Mouse (Mus musculus) forebrain, embryonic 10.5 days (tissue): ENCODE measurements around the gene Calca. TPM values are rescaled to one million over a fixed set of nuclear protein-coding genes. Genes with fewer than 3 reads are reported as not detected.

ENCODE experiments used
- polyA plus RNA-seq: library from polyadenylated mRNA; unstranded; fragments of >200 nt; fragmentation: Nextera tagmentation; extraction: Ambion mirVana; gene quantifications from 2 replicates; pipeline ENCODE4 v1.2.1, GENCODE M21; 2016

Calca gene
- polyA plus RNA-seq, 1 experiment from 2014 or later, result 4.0 TPM

Other genes with a start within 250 kb of the Calca start
- 7.7 and 9.2 TPM in 2 replicates for gene Pde3b, start 221.1 kb downstream of the Calca start, polyA plus RNA-seq
- gene Cyp2r1, start 73.4 kb downstream of the Calca start, polyA plus RNA-seq, result 1.1 and 1.2 TPM in 2 replicates
- 0.27 TPM in 1 of 2 replicates, not detected in the other for gene Calcb, start 82.3 kb upstream of the Calca start, polyA plus RNA-seq
- 0.82 and 0.92 TPM in 2 replicates for gene Insc, start 107.3 kb upstream of the Calca start, polyA plus RNA-seq